Mouse (Mus musculus): ENCODE results near the gene Plekhg6. TPM values are rescaled to one million over a fixed set of nuclear protein-coding genes. Genes with fewer than 3 reads are reported as not detected.

Gene Plekhg6
- polyA plus RNA-seq, 1 experiment from 2014 or later = 1.4 TPM

GRCm38 (mm10) chr6:125422051-125422822 lies 41.6 kb upstream of the Plekhg6 start:
- DNase-seq (ENCODE audit: low spot score) (peak; percentile 91), ATAC-seq (ENCODE audit: low read depth) (peak; percentile 55; the same call in 1 of the 2 replicates)
- Histone ChIP-seq H3K9ac (ENCODE audit: low read depth, low read length) (peak overlapping the region; percentile 14; the same call in 1 of the 2 replicates), H3K36me3 (ENCODE audit: control insufficient read depth, insufficient read depth, low read length) (no peaks in the 10 kb centered on the region), H3K9me3 (ENCODE audit: control insufficient read depth, low read length) (no peaks in the 10 kb centered on the region), H3K4me3 (ENCODE audit: low read depth, low read length) (peak overlapping the region; percentile 20), H3K27ac (replicated peaks; ENCODE audit: low read depth, low read length) (peak overlapping the region; percentile 65), H3K4me2 (ENCODE audit: low read depth, low read length) (peak overlapping the region; percentile 46), H3K27me3 (replicated peaks; ENCODE audit: control insufficient read depth, insufficient read depth, low read length) (no peaks in the 10 kb centered on the region), H3K4me1 (ENCODE audit: control insufficient read depth, insufficient read depth, low read length) (peaks cover 16% of the 10 kb centered on the region)
- 20% methylated on average over 19 of the region's 20 CpGs for WGBS

GRCm38 (mm10) chr6:125420458-125421063 lies 40.0 kb upstream of the Plekhg6 start:
- peaks cover 12% of the 10 kb centered on the region for H3K4me1 ChIP-seq (ENCODE audit: control insufficient read depth, insufficient read depth, low read length)
- H3K9ac ChIP-seq (ENCODE audit: low read depth, low read length) = no peak overlapping the region
- 65% methylated on average over 16 of the region's 16 CpGs for WGBS
- H3K27me3 ChIP-seq (replicated peaks; ENCODE audit: control insufficient read depth, insufficient read depth, low read length) = no peaks in the 10 kb centered on the region
- ATAC-seq (ENCODE audit: low read depth) (no peak), DNase-seq (ENCODE audit: low spot score) (no peak)
- H3K9me3 ChIP-seq (ENCODE audit: control insufficient read depth, low read length) = no peaks in the 10 kb centered on the region
- no peak overlapping the region for H3K4me2 ChIP-seq (ENCODE audit: low read depth, low read length)
- H3K36me3 ChIP-seq (ENCODE audit: control insufficient read depth, insufficient read depth, low read length) = no peaks in the 10 kb centered on the region
- H3K27ac ChIP-seq (replicated peaks; ENCODE audit: low read depth, low read length) = no peak overlapping the region
- H3K4me3 ChIP-seq (ENCODE audit: low read depth, low read length) = no peak overlapping the region

GRCm38 (mm10) chr6:125418744-125419143 lies 38.2 kb upstream of the Plekhg6 start:
- peak; percentile 94 for DNase-seq (ENCODE audit: low spot score)
- 10% methylated on average over 9 of the region's 9 CpGs for WGBS
- Histone ChIP-seq H3K9ac (ENCODE audit: low read depth, low read length) (no peak overlapping the region), H3K4me3 (ENCODE audit: low read depth, low read length) (no peak overlapping the region), H3K4me1 (ENCODE audit: control insufficient read depth, insufficient read depth, low read length) (peaks cover 12% of the 10 kb centered on the region), H3K9me3 (ENCODE audit: control insufficient read depth, low read length) (no peaks in the 10 kb centered on the region), H3K27me3 (replicated peaks; ENCODE audit: control insufficient read depth, insufficient read depth, low read length) (no peaks in the 10 kb centered on the region), H3K36me3 (ENCODE audit: control insufficient read depth, insufficient read depth, low read length) (no peaks in the 10 kb centered on the region), H3K4me2 (ENCODE audit: low read depth, low read length) (no peak overlapping the region), H3K27ac (replicated peaks; ENCODE audit: low read depth, low read length) (no peak overlapping the region)
- ATAC-seq (ENCODE audit: low read depth) = peak; percentile 73

- 58% methylated on average over 9 of the region's 9 CpGs for WGBS
- no peak for DNase-seq (ENCODE audit: low spot score)
- ATAC-seq (ENCODE audit: low read depth) = no peak
- Histone ChIP-seq H3K4me3 (ENCODE audit: low read depth, low read length) (no peak overlapping the region), H3K4me1 (ENCODE audit: control insufficient read depth, insufficient read depth, low read length) (no peaks in the 10 kb centered on the region), H3K27ac (replicated peaks; ENCODE audit: low read depth, low read length) (no peak overlapping the region), H3K9ac (ENCODE audit: low read depth, low read length) (no peak overlapping the region), H3K36me3 (ENCODE audit: control insufficient read depth, insufficient read depth, low read length) (no peaks in the 10 kb centered on the region), H3K4me2 (ENCODE audit: low read depth, low read length) (no peak overlapping the region), H3K9me3 (ENCODE audit: control insufficient read depth, low read length) (peaks cover 5% of the 10 kb centered on the region; the same call in 1 of the 2 replicates), H3K27me3 (replicated peaks; ENCODE audit: control insufficient read depth, insufficient read depth, low read length) (no peaks in the 10 kb centered on the region)
Observed at GRCm38 (mm10) chr6:125413326-125413725, 32.7 kb upstream of the Plekhg6 start.

- Histone ChIP-seq H3K27ac (replicated peaks; ENCODE audit: low read depth, low read length) (no peak overlapping the region), H3K9me3 (ENCODE audit: control insufficient read depth, low read length) (peaks cover 5% of the 10 kb centered on the region; the same call in 1 of the 2 replicates), H3K9ac (ENCODE audit: low read depth, low read length) (no peak overlapping the region), H3K4me2 (ENCODE audit: low read depth, low read length) (no peak overlapping the region), H3K4me1 (ENCODE audit: control insufficient read depth, insufficient read depth, low read length) (no peaks in the 10 kb centered on the region), H3K27me3 (replicated peaks; ENCODE audit: control insufficient read depth, insufficient read depth, low read length) (no peaks in the 10 kb centered on the region), H3K4me3 (ENCODE audit: low read depth, low read length) (no peak overlapping the region), H3K36me3 (ENCODE audit: control insufficient read depth, insufficient read depth, low read length) (no peaks in the 10 kb centered on the region)
- DNase-seq (ENCODE audit: low spot score) (no peak), ATAC-seq (ENCODE audit: low read depth) (no peak)
- 92% methylated on average over 6 of the region's 6 CpGs for WGBS
Observed at GRCm38 (mm10) chr6:125411661-125412060, 31.1 kb upstream of the Plekhg6 start.

- Histone ChIP-seq H3K4me2 (ENCODE audit: low read depth, low read length) (no peak overlapping the region), H3K9me3 (ENCODE audit: control insufficient read depth, low read length) (peaks cover 5% of the 10 kb centered on the region; the same call in 1 of the 2 replicates), H3K27ac (replicated peaks; ENCODE audit: low read depth, low read length) (no peak overlapping the region), H3K27me3 (replicated peaks; ENCODE audit: control insufficient read depth, insufficient read depth, low read length) (no peaks in the 10 kb centered on the region), H3K36me3 (ENCODE audit: control insufficient read depth, insufficient read depth, low read length) (no peaks in the 10 kb centered on the region), H3K4me1 (ENCODE audit: control insufficient read depth, insufficient read depth, low read length) (no peaks in the 10 kb centered on the region), H3K9ac (ENCODE audit: low read depth, low read length) (no peak overlapping the region), H3K4me3 (ENCODE audit: low read depth, low read length) (no peak overlapping the region)
- WGBS = 59% methylated on average over 8 of the region's 8 CpGs
- DNase-seq (ENCODE audit: low spot score) (peak; percentile 53), ATAC-seq (ENCODE audit: low read depth) (no peak)
Observed at GRCm38 (mm10) chr6:125410995-125411547, 30.5 kb upstream of the Plekhg6 start.

GRCm38 (mm10) chr6:125410551-125410950 lies 30.0 kb upstream of the Plekhg6 start:
- no peak overlapping the region for H3K27ac ChIP-seq (replicated peaks; ENCODE audit: low read depth, low read length)
- no peaks in the 10 kb centered on the region for H3K4me1 ChIP-seq (ENCODE audit: control insufficient read depth, insufficient read depth, low read length)
- H3K4me2 ChIP-seq (ENCODE audit: low read depth, low read length) = no peak overlapping the region
- WGBS = 66% methylated on average over 11 of the region's 11 CpGs
- no peaks in the 10 kb centered on the region for H3K27me3 ChIP-seq (replicated peaks; ENCODE audit: control insufficient read depth, insufficient read depth, low read length)
- peaks cover 5% of the 10 kb centered on the region; the same call in 1 of the 2 replicates for H3K9me3 ChIP-seq (ENCODE audit: control insufficient read depth, low read length)
- H3K36me3 ChIP-seq (ENCODE audit: control insufficient read depth, insufficient read depth, low read length) = no peaks in the 10 kb centered on the region
- ATAC-seq (ENCODE audit: low read depth) (no peak), DNase-seq (ENCODE audit: low spot score) (no peak)
- no peak overlapping the region for H3K4me3 ChIP-seq (ENCODE audit: low read depth, low read length)
- H3K9ac ChIP-seq (ENCODE audit: low read depth, low read length) = no peak overlapping the region

GRCm38 (mm10) chr6:125407657-125408056 lies 27.1 kb upstream of the Plekhg6 start:
- no peaks in the 10 kb centered on the region for H3K4me1 ChIP-seq (ENCODE audit: control insufficient read depth, insufficient read depth, low read length)
- H3K27me3 ChIP-seq (replicated peaks; ENCODE audit: control insufficient read depth, insufficient read depth, low read length) = no peaks in the 10 kb centered on the region
- H3K9ac ChIP-seq (ENCODE audit: low read depth, low read length) = no peak overlapping the region
- DNase-seq (ENCODE audit: low spot score) (no peak), ATAC-seq (ENCODE audit: low read depth) (no peak)
- H3K4me3 ChIP-seq (ENCODE audit: low read depth, low read length) = no peak overlapping the region
- H3K9me3 ChIP-seq (ENCODE audit: control insufficient read depth, low read length) = peaks cover 5% of the 10 kb centered on the region; the same call in 1 of the 2 replicates
- no peak overlapping the region for H3K4me2 ChIP-seq (ENCODE audit: low read depth, low read length)
- H3K27ac ChIP-seq (replicated peaks; ENCODE audit: low read depth, low read length) = no peak overlapping the region
- H3K36me3 ChIP-seq (ENCODE audit: control insufficient read depth, insufficient read depth, low read length) = no peaks in the 10 kb centered on the region
- 88% methylated on average over 10 of the region's 10 CpGs for WGBS
